Mouse (Mus musculus): ENCODE results near the gene Map3k19.

DNA sequence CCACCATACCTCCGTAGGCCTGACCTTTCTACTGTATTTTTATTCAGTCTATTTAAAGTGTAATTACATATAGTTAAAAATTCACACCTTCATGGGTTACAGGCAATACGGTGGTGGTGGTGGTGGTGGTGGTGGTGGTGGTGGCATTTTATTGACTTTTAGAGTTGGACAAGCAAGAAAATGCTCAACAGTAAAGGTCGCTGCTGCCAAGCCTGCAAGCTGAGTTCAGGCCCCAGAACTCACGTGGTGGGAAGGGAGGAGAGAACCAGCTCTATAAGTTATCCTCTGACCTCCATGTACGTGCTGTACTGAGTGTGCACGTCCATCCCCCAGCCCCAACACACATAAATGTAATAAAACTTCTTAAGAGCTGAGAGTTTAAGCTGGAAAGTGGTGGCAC lies 38.5 kb downstream of the Map3k19 start:
- TF ChIP-seq CTCF (IDR thresholded peaks at IDR 0.05; ENCODE audit: low read depth) (no peak), EP300 (IDR thresholded peaks at IDR 0.05; ENCODE audit: low read depth) (no peak)
